Mouse (Mus musculus): ENCODE measurements around the gene Ctsk. TPM values are rescaled to one million over a fixed set of nuclear protein-coding genes. Genes with fewer than 3 reads are reported as not detected.
"Not testable (repeated sequence)": the region's sequence is repeated elsewhere in the genome, so short reads cannot be mapped to it uniquely, and the experiment has no call there.

Ctsk gene
- polyA plus RNA-seq, 1 experiment: 14.8 TPM

DNA sequence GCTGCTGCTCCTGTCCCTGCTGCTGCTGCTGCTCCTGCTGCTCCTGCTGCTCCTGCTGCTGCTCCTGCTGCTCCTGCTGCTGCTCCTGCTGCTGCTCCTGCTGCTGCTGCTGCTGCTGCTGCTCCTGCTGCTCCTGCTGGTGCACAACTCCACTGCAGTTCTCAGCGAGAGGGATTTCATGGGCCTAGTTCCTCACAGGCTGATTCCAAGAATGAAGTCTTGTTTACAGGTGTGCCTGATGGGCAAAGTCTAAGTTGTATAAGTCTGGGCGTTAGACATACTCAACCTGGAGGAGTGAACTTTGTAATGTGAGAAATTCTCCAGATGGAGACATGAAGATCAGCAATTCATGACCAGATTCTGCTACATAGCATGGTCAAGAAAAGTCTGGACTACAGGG is 25.6 kb downstream of the Ctsk start:
- no peak for DNase-seq (ENCODE audit: low read depth)

DNA sequence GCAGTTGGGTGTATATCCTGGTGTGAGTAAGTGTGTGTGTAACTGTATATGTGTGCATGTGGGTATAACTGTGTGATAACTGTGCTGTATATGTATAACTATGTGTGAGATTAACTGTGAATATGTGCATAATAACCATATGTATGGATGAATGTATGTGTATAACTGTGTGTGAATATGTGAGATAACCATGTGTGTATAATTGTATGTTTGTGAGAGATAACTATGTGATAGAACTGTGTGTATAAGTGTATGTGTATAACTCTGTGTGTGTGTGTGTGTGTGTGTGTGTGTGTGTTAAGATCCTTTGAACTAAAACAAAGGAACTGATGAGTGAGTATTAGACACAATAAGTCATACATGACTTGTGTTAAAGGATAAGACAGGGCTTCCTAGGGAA is 27.1 kb downstream of the Ctsk start:
- no peak for DNase-seq (ENCODE audit: low read depth)

DNA sequence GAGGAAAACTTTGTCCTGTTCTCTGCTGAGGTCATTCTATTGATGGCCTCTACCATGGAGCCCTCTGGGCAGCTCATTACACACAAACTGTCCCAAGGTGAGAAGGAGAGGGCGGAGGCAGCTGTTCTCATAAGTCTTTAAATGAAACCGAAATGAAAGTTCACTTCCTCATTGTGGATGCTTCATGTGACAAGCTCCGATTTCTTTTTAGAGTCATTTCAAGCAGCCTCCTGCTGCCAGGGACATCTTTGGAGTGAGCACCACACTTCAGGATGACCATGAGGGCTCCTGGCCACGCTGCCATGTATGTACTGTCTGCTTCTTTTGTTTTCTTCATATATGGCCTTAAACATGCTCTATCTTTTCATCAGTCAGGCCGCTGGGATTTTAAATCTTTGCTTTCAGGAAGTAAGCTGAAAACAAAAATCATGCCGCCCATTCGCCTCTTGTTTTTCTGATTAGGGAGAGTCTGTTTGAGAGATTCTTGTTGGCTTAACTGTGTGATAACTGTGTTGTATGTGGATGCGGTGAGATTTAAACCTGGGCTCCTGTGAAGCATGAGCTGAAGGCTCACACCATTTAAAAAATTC is 27.7 kb downstream of the Ctsk start, which contains the start of gene Ctss:
Gene Ctss, plus strand, starts transcription at position 165 of the 590 bp plus-strand sequence.
- no peak for DNase-seq (ENCODE audit: low read depth)

DNA sequence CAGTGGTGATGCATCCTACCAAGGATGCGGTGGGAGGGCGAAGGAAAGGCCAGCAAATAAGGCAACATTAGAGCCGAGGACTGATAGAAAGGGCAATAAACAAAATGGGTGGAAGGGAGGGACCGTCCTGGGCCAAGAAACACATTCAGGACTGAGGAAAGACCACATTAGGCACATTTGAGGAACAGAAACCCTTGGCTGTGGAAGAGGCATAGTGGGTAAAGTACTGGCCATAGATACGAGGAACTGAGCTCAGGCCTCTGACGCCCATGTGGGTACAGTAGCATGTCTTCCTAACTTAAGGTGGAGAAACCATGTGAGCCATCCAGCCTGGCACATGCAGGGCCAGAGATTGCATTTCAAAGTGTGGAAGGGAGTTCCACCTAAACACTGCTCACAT is 30.8 kb downstream of the Ctsk start:
- no peak for DNase-seq (ENCODE audit: low read depth)

DNA sequence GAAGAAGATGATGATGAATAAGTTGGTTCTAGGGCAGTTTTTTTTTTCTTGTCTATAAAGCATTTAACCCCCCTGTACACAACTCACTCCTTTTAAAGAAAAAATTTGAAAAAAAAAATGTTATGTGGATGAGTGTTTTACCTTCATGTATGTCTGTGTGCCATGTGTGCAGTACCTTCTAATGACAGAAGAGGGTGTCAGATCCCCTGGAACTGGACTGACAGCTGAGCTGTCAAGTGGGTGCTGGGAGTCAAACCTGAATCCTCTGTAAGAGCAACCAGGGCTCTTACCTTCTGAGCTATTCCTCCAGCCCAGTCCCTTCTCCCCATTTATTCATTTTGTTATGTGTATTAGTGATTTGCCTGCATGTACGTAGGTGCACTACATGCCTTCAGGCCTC is 32.0 kb downstream of the Ctsk start:
- no peak for DNase-seq (ENCODE audit: low read depth)

DNA sequence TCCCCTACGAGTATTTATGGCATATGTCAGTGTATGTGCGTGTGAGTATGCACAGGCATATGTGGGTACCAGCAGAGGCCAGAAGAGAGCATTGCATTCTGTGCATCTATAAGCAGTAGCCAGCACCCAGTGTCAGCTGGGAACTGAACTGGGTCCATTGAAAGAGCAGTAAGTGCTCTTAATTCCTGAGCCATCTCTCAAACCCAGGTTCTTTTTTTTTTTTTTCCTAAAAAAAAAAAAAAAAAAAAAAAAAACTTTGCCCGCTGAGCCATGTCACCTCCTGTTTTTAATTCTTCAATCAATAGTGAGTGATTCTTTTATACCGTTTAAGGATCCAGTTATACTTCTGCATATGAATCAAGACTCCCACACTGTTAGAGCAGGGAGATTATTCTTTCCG is 34.3 kb downstream of the Ctsk start:
- no peak for DNase-seq (ENCODE audit: low read depth)

DNA sequence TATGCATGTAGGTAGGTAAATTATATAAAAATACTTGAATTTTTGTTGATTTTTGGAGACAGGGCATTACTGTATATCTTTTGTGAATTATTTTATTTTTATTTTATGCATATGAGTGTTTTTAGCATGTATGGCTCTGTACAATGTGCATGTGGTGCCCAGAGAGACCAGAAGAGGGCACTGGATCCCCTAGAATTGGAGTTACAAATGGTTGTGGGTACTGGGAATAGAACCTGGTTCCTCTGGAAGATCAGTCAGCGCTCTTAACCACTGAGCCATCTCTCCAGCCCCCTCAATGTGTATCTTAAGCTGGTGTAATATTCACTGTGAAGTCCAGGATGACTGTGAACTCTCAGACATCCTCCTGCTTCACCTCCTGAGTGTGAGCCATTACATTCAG is 35.9 kb downstream of the Ctsk start:
- no peak for DNase-seq (ENCODE audit: low read depth)

DNA sequence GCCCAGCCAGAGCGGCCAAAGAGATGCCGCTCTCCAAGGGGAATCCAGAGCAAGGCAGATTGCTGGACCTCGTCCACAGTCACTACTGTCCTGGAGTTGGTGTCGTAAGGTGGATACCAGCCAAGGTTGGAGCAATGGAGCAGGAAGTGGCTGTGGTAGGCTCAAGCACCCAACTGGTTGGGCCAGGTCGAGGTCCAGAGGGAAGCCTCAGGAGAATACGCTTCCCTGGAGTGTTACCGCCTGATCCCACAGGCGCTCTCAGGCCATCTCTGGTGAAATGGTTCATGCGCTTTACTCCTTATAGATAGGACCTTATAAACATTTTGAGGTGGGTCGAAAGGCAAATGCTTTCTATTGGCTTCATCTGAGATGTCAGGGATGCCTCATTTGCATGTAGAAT is 39.9 kb downstream of the Ctsk start:
- peak; percentile 23 for DNase-seq (ENCODE audit: low read depth)

DNA sequence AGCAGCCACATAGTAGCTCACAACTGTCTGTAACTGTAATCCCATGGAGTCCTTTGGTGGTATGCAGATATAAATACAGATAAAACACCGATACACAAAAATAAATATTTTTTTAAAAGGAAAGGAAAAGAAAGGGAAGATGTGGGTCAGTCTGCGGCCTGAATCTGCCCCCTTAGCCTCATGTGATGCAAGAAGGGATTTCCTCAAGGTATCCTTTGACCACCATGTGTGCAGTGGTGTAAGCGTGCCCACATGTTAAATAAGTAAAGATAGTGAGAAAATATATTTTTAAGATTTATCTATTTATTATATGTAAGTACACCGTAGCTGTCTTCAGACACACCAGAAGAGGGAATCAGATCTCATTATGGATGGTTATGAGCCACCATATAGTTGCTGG is 40.8 kb downstream of the Ctsk start:
- DNase-seq (ENCODE audit: low read depth): no peak

DNA sequence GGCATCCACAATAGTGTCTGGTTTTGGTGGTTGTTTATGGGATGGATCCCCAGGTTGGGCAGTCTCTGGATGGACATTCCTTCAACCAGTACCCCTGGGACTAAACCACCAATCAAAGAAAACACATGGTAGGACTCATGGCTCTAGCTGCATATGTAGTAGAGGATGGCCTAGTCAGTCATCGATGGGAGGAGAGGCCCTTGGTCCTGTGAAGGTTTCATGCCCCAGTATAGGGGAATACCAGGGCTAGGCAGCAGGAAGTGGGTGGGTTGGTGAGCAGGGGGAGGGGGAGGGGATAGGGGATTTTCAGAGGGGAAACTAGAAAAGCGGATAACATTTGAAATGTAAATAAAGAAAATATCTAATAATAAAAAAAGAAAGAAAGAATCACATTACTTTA is 42.1 kb downstream of the Ctsk start:
- not testable (repeated sequence) for DNase-seq (ENCODE audit: low read depth)

DNA sequence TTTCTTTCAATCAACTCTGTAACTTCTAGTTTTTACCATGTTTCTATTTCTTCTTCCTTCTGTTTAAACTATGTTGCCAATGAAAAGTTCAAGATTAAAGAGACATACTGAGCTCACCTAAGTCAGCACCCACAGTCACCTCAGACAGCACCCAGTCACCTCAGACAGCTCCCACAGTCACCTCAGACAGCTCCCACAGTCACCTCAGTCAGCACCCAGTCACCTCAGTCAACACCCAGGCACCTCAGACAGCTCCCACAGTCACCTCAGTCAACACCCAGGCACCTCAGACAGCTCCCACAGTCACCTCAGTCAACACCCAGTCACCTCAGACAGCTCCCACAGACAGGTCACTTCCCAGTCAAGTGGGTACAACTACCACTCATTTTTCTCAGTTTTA is 43.1 kb downstream of the Ctsk start:
- DNase-seq (ENCODE audit: low read depth): no peak

DNA sequence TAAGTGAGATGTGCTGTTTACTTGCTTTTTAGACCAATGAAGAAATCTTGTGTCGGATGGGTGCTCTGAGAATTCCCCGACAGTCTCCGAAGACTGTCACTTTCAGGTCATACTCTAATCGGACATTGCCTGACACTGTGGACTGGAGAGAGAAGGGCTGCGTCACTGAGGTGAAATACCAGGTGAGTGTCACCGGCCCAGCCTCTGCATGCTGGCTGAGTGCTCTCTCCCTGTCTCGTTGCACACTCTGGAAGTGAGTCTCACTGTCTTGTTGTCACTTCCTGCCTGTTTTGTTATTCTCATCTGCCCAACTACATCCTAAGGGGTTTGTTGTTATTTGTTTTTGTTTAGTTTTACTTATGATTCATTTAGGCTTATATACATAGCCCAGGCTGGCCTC is 43.9 kb downstream of the Ctsk start:
- no peak for DNase-seq (ENCODE audit: low read depth)

DNA sequence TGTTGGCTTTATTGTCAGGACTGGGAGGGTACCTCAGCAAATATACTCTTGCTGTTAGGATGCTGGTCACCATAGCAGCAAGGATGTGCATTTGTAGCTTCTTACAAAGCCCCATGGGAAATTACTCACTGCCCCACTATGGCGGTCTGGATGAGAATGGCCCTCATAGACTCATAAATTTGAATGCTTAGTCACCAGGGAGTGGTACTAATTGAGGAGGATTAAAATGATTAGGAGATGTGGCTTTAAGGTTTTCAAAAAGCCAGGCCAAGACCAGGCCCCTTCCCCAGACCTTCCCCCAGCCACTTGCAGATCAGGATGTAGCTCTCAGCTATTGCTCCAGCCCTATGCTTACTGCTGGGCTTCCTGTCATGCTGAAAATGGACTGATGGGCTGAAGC is 51.1 kb downstream of the Ctsk start:
- DNase-seq (ENCODE audit: low read depth): no peak

DNA sequence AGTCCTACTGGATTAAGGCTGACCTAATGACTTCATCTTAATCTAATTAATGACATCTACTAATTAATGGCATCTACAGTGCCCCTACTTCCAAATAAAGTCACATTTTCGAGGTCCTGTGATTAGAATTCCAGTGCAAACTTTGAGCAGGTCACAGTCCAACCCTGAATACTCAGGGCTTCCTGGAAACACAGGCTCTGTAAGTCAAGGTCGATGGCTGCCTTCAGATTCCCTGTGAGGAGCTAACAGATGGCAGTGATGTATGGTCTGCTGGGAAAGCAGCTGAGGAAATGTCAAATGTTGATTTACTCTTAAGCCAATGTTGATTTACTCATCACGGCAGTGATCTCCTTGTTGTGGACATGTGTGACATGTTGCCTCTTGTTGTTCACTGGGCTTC is 54.9 kb downstream of the Ctsk start:
- no peak for DNase-seq (ENCODE audit: low read depth)

Other genes with a start within 250 kb of the Ctsk start
- 2.1 and 2.6 TPM in 2 replicates for gene Bnipl, start 248.1 kb upstream of the Ctsk start, polyA plus RNA-seq (2012; rRNA removed)
- gene Mindy1, start 217.9 kb upstream of the Ctsk start, polyA plus RNA-seq (2012; rRNA removed): 90.3 and 111 TPM in 2 replicates
- 23.6 and 28.2 TPM in 2 replicates for gene Prune1, start 217.2 kb upstream of the Ctsk start, polyA plus RNA-seq (2012; rRNA removed)
- 18.1 and 26.0 TPM in 2 replicates for gene Anxa9, start 192.1 kb upstream of the Ctsk start, polyA plus RNA-seq (2012; rRNA removed)
- 92.9 and 123 TPM in 2 replicates for gene Cers2, start 184.5 kb upstream of the Ctsk start, polyA plus RNA-seq (2012; rRNA removed)
- 16.1 and 17.1 TPM in 2 replicates for gene Setdb1, start 142.1 kb upstream of the Ctsk start, polyA plus RNA-seq (2012; rRNA removed)
- gene 4930558C23Rik, start 96.4 kb upstream of the Ctsk start, polyA plus RNA-seq (2012; rRNA removed): not detected in 2 replicates
- 27.0 and 31.4 TPM in 2 replicates for gene Arnt, start 64.9 kb upstream of the Ctsk start, polyA plus RNA-seq (2012; rRNA removed)
- gene Ctss, start 27.5 kb downstream of the Ctsk start, polyA plus RNA-seq (2012; rRNA removed): 26.2 and 27.6 TPM in 2 replicates
- gene Hormad1, start 60.4 kb downstream of the Ctsk start, polyA plus RNA-seq (2012; rRNA removed): not detected in 2 replicates
- gene Golph3l, start 89.7 kb downstream of the Ctsk start, polyA plus RNA-seq (2012; rRNA removed): 11.1 and 12.8 TPM in 2 replicates
- 14.6 and 19.8 TPM in 2 replicates for gene Ensa, start 125.7 kb downstream of the Ctsk start, polyA plus RNA-seq (2012; rRNA removed)
- gene Mcl1, start 159.5 kb downstream of the Ctsk start, polyA plus RNA-seq (2012; rRNA removed): 27.3 and 42.5 TPM in 2 replicates
- gene Adamtsl4, start 188.7 kb downstream of the Ctsk start, polyA plus RNA-seq (2012; rRNA removed): 12.5 and 15.3 TPM in 2 replicates
- gene Ecm1, start 240.3 kb downstream of the Ctsk start, polyA plus RNA-seq (2012; rRNA removed): 504 and 611 TPM in 2 replicates

Measured in gonadal fat pad, adult 2 months (tissue).